Mouse (Mus musculus): Measurements from ENCODE around the gene Csl. TPM values are rescaled to one million over a fixed set of nuclear protein-coding genes. Genes with fewer than 3 reads are reported as not detected.

Gene Csl
- polyA plus RNA-seq (2014; fragmentation: Nextera tagmentation; extraction: Ambion mirVana): not detected in 2 replicates

DNA sequence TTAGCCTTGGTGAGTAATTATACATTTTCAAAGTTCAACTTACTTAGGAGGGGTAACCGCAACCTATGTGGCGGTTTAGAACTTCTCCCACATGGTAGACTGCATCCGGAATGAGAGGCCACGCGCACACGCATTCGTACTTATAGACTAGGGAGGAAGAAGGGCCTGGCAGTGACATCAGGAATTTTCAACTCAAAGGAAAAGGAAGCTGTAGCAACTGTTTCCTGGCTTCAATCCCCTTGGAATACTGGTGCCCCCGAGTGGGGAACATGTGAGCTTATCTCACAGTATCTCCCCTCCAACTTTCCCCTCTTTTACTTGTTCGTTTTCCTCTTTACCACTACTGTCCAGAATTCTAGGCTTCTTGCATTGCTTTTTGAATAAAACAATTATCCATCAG, at the start of gene Csl:
Csl (minus strand) TSS at position 101 of the 400 bp plus-strand sequence.
- Histone ChIP-seq H3K4me3 (ENCODE audit: low read depth, low read length) (no peak within 1 kb of the TSS), H3K36me3 (ENCODE audit: control insufficient read depth, insufficient read depth, low read length) (no peaks in the 10 kb centered on the region), H3K9me3 (ENCODE audit: control insufficient read depth, low read length) (no peaks in the 10 kb centered on the region), H3K4me1 (ENCODE audit: control insufficient read depth, insufficient read depth, low read length) (no peaks in the 10 kb centered on the region), H3K9ac (ENCODE audit: low read length) (no peak within 1 kb of the TSS), H3K4me2 (no peak within 1 kb of the TSS), H3K27ac (ENCODE audit: low read depth, low read length) (no peak within 1 kb of the TSS), H3K27me3 (ENCODE audit: control insufficient read depth, insufficient read depth, low read length) (no peaks in the 10 kb centered on the region)
- DNase-seq (ENCODE audit: low spot score, missing footprints) (no peak), ATAC-seq (ENCODE audit: low FRiP score) (no peak)
- WGBS: 94% methylated on average over 9 of the region's 9 CpGs

DNA sequence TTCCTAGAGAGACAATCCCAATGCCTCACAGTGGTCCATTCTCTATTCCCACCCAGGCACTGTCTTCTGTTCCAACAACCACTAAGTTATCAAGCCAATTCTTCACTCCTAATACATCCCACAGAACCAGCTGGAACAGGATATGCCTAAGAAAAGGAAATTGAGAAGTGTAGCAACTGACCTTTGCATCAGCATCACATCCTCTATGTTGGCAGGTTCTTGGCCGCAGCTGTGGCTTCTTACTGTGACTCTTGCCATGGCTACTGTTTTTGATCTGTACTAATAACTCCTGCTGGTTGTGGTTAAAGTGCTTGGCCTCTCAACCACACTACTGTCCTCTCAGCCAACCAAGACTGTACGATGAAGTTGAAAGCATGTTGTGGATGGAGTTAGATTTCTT, 30.0 kb upstream of the Csl start:
- H3K4me2 ChIP-seq: no peak overlapping the region
- no peaks in the 10 kb centered on the region for H3K4me1 ChIP-seq (ENCODE audit: control insufficient read depth, insufficient read depth, low read length)
- WGBS: 92% methylated on average over 2 of the region's 2 CpGs

DNA sequence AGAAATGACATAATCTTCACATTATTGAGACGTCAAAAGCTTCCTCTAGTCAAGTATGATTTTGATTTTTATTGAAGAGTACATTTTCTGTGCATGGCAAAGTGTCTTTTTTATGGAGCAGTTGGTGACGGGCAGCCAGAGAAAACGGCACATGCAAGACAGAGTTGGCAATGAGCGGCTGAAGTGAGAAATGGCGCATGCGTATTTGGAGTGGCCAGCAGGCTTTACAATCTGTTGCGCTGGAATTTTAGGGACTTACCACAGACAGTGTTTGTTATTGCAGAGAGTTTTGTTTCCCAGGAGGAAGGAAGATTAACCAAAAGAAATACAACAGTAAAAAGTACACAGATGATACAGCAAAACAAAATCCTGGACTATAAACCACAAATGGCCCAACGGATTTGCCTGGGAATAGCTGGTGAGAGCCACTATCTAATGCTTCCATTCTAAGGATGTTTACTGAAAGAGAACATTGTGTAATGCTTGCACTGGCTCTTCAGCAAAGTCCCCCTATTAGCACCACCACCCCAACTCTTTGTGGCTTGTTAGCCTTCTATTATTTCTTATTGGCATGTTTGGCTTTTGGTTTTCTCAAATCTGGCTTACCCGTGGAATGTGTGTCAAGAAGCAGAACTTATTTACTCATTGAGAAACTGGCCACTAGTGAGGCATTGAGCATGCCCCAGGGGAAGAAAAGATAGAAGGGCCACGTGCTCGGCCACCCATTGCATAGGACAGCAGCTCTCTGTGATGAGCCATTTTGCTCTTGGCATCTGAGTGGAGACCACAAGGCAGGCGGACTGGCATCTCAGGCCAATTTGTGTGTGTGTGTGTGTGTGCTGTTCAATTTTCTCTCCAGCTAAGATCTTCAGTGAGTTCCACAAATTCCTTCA, 15.0 kb upstream of the Csl start:
- Histone ChIP-seq H3K36me3 (ENCODE audit: control insufficient read depth, insufficient read depth, low read length) (no peaks in the 10 kb centered on the region), H3K4me2 (no peak overlapping the region), H3K9me3 (ENCODE audit: control insufficient read depth, low read length) (no peaks in the 10 kb centered on the region), H3K9ac (ENCODE audit: low read length) (no peak overlapping the region), H3K4me3 (ENCODE audit: low read depth, low read length) (no peak overlapping the region), H3K4me1 (ENCODE audit: control insufficient read depth, insufficient read depth, low read length) (no peaks in the 10 kb centered on the region), H3K27ac (ENCODE audit: low read depth, low read length) (no peak overlapping the region), H3K27me3 (ENCODE audit: control insufficient read depth, insufficient read depth, low read length) (no peaks in the 10 kb centered on the region)
- ATAC-seq (ENCODE audit: low FRiP score): no peak
- no peak for DNase-seq (ENCODE audit: low spot score, missing footprints)
- WGBS: 83% methylated on average over 12 of the region's 12 CpGs

More for the DNA sequence above, 30.0 kb upstream of the Csl start:
- Histone ChIP-seq H3K9ac (ENCODE audit: low read length) (no peak overlapping the region), H3K9me3 (ENCODE audit: control insufficient read depth, low read length) (no peaks in the 10 kb centered on the region), H3K27me3 (ENCODE audit: control insufficient read depth, insufficient read depth, low read length) (no peaks in the 10 kb centered on the region), H3K27ac (ENCODE audit: low read depth, low read length) (no peak overlapping the region), H3K36me3 (ENCODE audit: control insufficient read depth, insufficient read depth, low read length) (no peaks in the 10 kb centered on the region), H3K4me3 (ENCODE audit: low read depth, low read length) (no peak overlapping the region)
- DNase-seq (ENCODE audit: low spot score, missing footprints) (no peak), ATAC-seq (ENCODE audit: low FRiP score) (no peak)

DNA sequence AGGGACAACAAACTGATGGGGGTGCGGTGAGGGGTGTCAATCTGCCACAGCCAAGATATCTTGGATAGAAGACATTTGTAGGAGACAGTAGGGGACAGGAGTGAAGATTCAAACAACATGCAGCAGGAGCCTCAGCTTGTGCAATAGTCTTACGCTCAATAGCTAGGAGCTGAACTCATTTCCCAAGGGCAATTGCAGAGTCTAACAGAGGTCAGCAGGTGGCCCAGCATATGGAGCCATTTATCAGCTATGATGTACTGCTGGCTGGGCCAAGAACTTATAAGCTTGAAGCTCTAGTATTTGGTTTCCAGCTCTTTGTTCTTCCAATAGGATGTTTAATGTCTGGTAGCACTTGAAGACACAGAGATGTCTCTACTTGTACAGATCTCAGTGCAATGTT, 9.3 kb downstream of the Csl start:
- DNase-seq (ENCODE audit: low spot score, missing footprints) (no peak), ATAC-seq (ENCODE audit: low FRiP score) (no peak)
- Histone ChIP-seq H3K27me3 (ENCODE audit: control insufficient read depth, insufficient read depth, low read length) (no peaks in the 10 kb centered on the region), H3K36me3 (ENCODE audit: control insufficient read depth, insufficient read depth, low read length) (no peaks in the 10 kb centered on the region), H3K9ac (ENCODE audit: low read length) (no peak overlapping the region), H3K27ac (ENCODE audit: low read depth, low read length) (no peak overlapping the region), H3K4me3 (ENCODE audit: low read depth, low read length) (no peak overlapping the region), H3K4me1 (ENCODE audit: control insufficient read depth, insufficient read depth, low read length) (no peaks in the 10 kb centered on the region), H3K4me2 (no peak overlapping the region), H3K9me3 (ENCODE audit: control insufficient read depth, low read length) (no peaks in the 10 kb centered on the region)
- 88% methylated on average over 2 of the region's 2 CpGs for WGBS

DNA sequence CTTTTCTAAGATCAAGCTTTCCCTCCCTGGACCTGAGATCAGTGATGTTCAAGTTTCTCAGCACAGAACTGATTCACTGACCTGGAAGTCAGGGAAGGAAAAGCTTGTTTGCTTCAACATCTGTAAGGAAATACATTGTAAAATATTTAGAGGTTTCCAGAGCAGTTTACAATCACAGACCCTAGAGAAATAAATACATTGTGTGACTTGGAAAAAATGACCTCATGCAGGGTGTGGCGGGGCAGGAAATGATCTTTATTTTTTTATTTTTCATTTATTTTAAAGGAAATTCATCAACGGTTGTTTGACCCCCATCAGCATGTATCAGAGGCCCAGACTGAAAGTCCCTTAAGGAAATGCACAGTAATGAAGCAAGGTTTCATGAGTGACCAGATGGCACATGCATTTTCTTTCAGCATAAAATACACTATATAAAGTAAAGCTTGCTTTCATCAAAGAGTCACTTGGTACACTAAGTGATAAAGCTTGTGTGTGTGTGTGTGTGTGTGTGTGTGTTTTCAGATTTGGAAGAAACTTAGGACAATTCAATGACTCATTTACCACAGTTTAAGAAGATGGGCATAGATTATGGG, 10.7 kb downstream of the Csl start:
- no peak for ATAC-seq (ENCODE audit: low FRiP score)
- 82% methylated on average over 2 of the region's 2 CpGs for WGBS

DNA sequence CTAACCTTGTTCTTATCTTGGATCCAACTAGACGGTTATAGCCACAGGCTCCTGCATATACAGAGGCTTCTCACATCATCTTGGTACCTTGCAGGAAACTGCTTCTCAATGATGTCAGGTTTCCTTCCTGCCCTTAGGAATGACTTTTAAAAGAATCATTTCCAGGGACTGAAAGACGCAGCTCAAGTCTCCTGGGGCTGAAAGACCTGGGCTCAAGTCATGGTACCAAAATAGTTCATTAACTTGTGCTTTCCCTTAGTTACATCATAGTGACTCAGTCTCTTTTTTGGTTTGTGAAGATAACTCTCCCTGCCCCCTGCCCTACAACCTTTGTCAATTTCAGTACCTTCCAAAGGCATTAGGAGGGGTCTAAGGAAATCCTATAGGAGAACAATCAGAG, 11.4 kb downstream of the Csl start:
- Histone ChIP-seq H3K4me1 (ENCODE audit: control insufficient read depth, insufficient read depth, low read length) (no peaks in the 10 kb centered on the region), H3K9me3 (ENCODE audit: control insufficient read depth, low read length) (no peaks in the 10 kb centered on the region), H3K9ac (ENCODE audit: low read length) (no peak overlapping the region), H3K4me3 (ENCODE audit: low read depth, low read length) (no peak overlapping the region), H3K27ac (ENCODE audit: low read depth, low read length) (no peak overlapping the region), H3K27me3 (ENCODE audit: control insufficient read depth, insufficient read depth, low read length) (no peaks in the 10 kb centered on the region), H3K4me2 (no peak overlapping the region), H3K36me3 (ENCODE audit: control insufficient read depth, insufficient read depth, low read length) (no peaks in the 10 kb centered on the region)
- WGBS: 75% methylated on average over 2 of the region's 2 CpGs
- ATAC-seq (ENCODE audit: low FRiP score): no peak
- DNase-seq (ENCODE audit: low spot score, missing footprints): no peak

More for the DNA sequence above, 10.7 kb downstream of the Csl start:
- Histone ChIP-seq H3K27ac (ENCODE audit: low read depth, low read length) (no peak overlapping the region), H3K4me3 (ENCODE audit: low read depth, low read length) (no peak overlapping the region), H3K9ac (ENCODE audit: low read length) (no peak overlapping the region), H3K4me1 (ENCODE audit: control insufficient read depth, insufficient read depth, low read length) (no peaks in the 10 kb centered on the region), H3K27me3 (ENCODE audit: control insufficient read depth, insufficient read depth, low read length) (no peaks in the 10 kb centered on the region), H3K36me3 (ENCODE audit: control insufficient read depth, insufficient read depth, low read length) (no peaks in the 10 kb centered on the region), H3K9me3 (ENCODE audit: control insufficient read depth, low read length) (no peaks in the 10 kb centered on the region), H3K4me2 (no peak overlapping the region)
- no peak for DNase-seq (ENCODE audit: low spot score, missing footprints)

DNA sequence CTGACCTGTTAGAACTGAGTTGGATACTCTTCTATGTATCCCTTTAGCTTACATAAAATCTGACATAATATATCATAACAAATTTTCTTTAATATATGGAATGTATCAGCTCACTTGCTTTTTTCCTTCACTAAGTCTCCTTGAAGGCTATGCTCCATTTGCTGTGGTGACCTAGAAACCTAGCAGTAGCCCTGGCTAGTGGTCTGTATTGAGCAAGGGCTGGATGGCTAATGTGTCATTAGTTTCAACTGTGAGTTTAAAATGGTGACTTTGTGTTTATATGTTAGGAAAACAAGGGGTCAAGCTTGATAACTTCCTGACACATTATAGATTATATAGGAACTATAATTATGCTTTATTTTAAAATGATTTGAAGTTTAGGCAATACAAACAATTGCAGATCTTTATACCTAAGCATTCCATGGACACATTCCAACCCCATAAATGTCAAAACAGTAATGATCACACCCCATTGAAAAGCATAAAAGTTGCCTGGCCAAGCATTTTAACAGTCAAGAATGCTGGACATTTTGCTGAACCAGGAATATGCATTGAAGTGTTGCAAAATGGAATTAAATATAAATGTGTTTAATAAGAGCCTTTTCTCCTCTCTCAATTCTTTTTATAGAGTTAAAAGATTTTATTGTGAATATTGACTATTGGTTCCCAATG, 17.7 kb downstream of the Csl start:
- Histone ChIP-seq H3K9me3 (ENCODE audit: control insufficient read depth, low read length) (no peaks in the 10 kb centered on the region), H3K4me1 (ENCODE audit: control insufficient read depth, insufficient read depth, low read length) (no peaks in the 10 kb centered on the region), H3K4me3 (ENCODE audit: low read depth, low read length) (no peak overlapping the region), H3K36me3 (ENCODE audit: control insufficient read depth, insufficient read depth, low read length) (no peaks in the 10 kb centered on the region), H3K9ac (ENCODE audit: low read length) (no peak overlapping the region), H3K4me2 (no peak overlapping the region), H3K27ac (ENCODE audit: low read depth, low read length) (no peak overlapping the region), H3K27me3 (ENCODE audit: control insufficient read depth, insufficient read depth, low read length) (no peaks in the 10 kb centered on the region)
- DNase-seq (ENCODE audit: low spot score, missing footprints) (no peak), ATAC-seq (ENCODE audit: low FRiP score) (no peak)

DNA sequence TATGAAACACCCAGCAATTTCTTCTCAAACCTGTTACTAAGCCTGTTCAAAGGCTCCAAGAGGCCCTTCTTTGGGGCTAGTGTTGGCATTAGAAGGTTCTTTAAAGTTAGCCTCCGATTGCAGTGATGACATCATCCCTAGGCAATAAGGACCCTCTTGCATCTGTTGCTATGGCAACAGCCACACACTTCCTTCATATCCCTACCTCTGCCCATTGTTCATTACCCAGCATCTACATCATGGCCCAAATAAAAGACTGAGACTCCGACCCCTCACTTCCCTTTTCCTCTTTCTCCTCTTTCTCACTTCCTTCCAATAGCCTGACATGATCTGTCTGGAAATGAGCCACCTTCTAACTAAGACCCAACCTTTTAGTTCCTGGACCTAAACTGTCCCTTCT, 46.3 kb downstream of the Csl start:
- H3K4me3 ChIP-seq (ENCODE audit: low read depth, low read length): no peak overlapping the region
- ATAC-seq (ENCODE audit: low FRiP score): no peak
- H3K27ac ChIP-seq (ENCODE audit: low read depth, low read length): no peak overlapping the region
- no peaks in the 10 kb centered on the region for H3K36me3 ChIP-seq (ENCODE audit: control insufficient read depth, insufficient read depth, low read length)
- H3K4me2 ChIP-seq: no peak overlapping the region
- 64% methylated on average over 2 of the region's 2 CpGs for WGBS
- no peak for DNase-seq (ENCODE audit: low spot score, missing footprints)
- H3K9ac ChIP-seq (ENCODE audit: low read length): no peak overlapping the region
- H3K9me3 ChIP-seq (ENCODE audit: control insufficient read depth, low read length): no peaks in the 10 kb centered on the region
- no peaks in the 10 kb centered on the region for H3K4me1 ChIP-seq (ENCODE audit: control insufficient read depth, insufficient read depth, low read length)
- H3K27me3 ChIP-seq (ENCODE audit: control insufficient read depth, insufficient read depth, low read length): no peaks in the 10 kb centered on the region

DNA sequence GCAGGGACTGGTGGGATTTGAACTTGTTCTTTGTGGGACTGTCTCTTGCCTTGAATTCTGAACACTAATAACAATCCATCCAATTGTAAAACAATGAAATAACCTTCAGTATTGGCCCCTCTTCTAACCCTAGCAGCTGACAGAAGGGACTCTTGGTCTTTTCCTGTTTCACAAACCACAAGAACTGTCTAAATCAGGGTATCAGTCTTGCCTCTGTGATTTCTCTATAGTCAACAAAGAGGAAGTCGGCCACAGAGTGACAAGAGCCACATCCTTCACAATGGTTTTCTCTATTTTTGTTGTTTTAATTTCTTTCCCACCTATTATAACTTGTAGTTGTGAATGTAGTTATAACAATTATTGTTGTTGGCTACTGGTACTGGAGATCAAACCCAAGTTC, 47.9 kb downstream of the Csl start:
- Histone ChIP-seq H3K27ac (ENCODE audit: low read depth, low read length) (no peak overlapping the region), H3K9ac (ENCODE audit: low read length) (no peak overlapping the region), H3K4me2 (no peak overlapping the region), H3K4me1 (ENCODE audit: control insufficient read depth, insufficient read depth, low read length) (no peaks in the 10 kb centered on the region), H3K9me3 (ENCODE audit: control insufficient read depth, low read length) (no peaks in the 10 kb centered on the region), H3K27me3 (ENCODE audit: control insufficient read depth, insufficient read depth, low read length) (no peaks in the 10 kb centered on the region), H3K4me3 (ENCODE audit: low read depth, low read length) (no peak overlapping the region), H3K36me3 (ENCODE audit: control insufficient read depth, insufficient read depth, low read length) (no peaks in the 10 kb centered on the region)
- no peak for ATAC-seq (ENCODE audit: low FRiP score)
- WGBS: 80% methylated on average over 1 of the region's 1 CpGs
- no peak for DNase-seq (ENCODE audit: low spot score, missing footprints)
